Mouse (Mus musculus) neural tube, embryonic 12.5 days (tissue): ENCODE data around the gene Tom1l2. TPM values are rescaled to one million over a fixed set of nuclear protein-coding genes. Genes with fewer than 3 reads are reported as not detected.

Experiments
- ATAC-seq: fragments of 200-750 bp; cut with Nextera tagmentation; 2 replicates; pipeline ENCODE4 v1.8.0; 2017; ENCODE audit warnings: low read depth, mild to moderate bottlenecking, moderate TSS enrichment, moderate library complexity; ENCODE audit not compliant: low FRiP score
- H3K27ac ChIP-seq: fragments of 300-500 bp; sonication (generic); 2 replicates; pipeline ENCODE4 v1.5.1; 2016
- H3K27me3 ChIP-seq: fragments of 300-500 bp; sonication (generic); replicated peaks from 2 replicates; pipeline ENCODE4 v1.6.1; 2016; ENCODE audit warnings: mild to moderate bottlenecking
- H3K36me3 ChIP-seq: fragments of 300-500 bp; sonication (generic); 2 replicates; pipeline ENCODE4 v1.6.1; 2016; ENCODE audit warnings: mild to moderate bottlenecking
- H3K4me1 ChIP-seq: fragments of 300-500 bp; sonication (generic); 2 replicates; pipeline ENCODE4 v1.6.1; 2016
- H3K4me2 ChIP-seq: fragments of 300-500 bp; sonication (generic); replicated peaks from 2 replicates; pipeline ENCODE4 v1.6.1; 2016; ENCODE audit warnings: mild to moderate bottlenecking
- H3K4me3 ChIP-seq: fragments of 300-500 bp; sonication (generic); 2 replicates; pipeline ENCODE4 v1.5.1; 2016
- H3K9ac ChIP-seq: fragments of 300-500 bp; sonication (generic); 2 replicates; pipeline ENCODE4 v1.6.1; 2016; ENCODE audit warnings: mild to moderate bottlenecking
- H3K9me3 ChIP-seq: fragments of 300-500 bp; sonication (generic); 2 replicates; pipeline ENCODE4 v1.6.1; 2016; ENCODE audit warnings: mild to moderate bottlenecking
- WGBS: fragments of 180-500 bp; shearing (Covaris S2); methylation state at CpG from one replicate; pipeline ENCODE4 v1.1.7; 2016; 5-methylcytosine and 5-hydroxymethylcytosine counted together
- polyA plus RNA-seq: library from polyadenylated mRNA; unstranded; fragments of >200 nt; fragmentation: Nextera tagmentation; extraction: Ambion mirVana; gene quantifications from 2 replicates; pipeline ENCODE4 v1.2.1, GENCODE M21; 2016

The Tom1l2 gene
- polyA plus RNA-seq, 1 experiment from 2014 or later: 46.7 TPM

- H3K9me3 ChIP-seq: no peaks in the 10 kb centered on the region
- H3K4me2 ChIP-seq: no peak overlapping the region
- no peak overlapping the region for H3K4me3 ChIP-seq
- no peak for ATAC-seq
- peaks cover 6% of the 10 kb centered on the region; the same call in 1 of the 2 replicates for H3K36me3 ChIP-seq
- no peaks in the 10 kb centered on the region for H3K27me3 ChIP-seq
- no peak overlapping the region for H3K9ac ChIP-seq
- H3K27ac ChIP-seq: no peak overlapping the region
- H3K4me1 ChIP-seq: peaks cover 14% of the 10 kb centered on the region
- 81% methylated on average over 6 of the region's 6 CpGs for WGBS
Observed at GRCm38 (mm10) chr11:60276408-60277093, 76.2 kb downstream of the Tom1l2 start.

GRCm38 (mm10) chr11:60273273-60273805 is 79.4 kb downstream of the Tom1l2 start:
- Histone ChIP-seq H3K4me1 (peaks cover 3% of the 10 kb centered on the region; the same call in 1 of the 2 replicates), H3K4me3 (no peak overlapping the region), H3K27ac (no peak overlapping the region), H3K9ac (no peak overlapping the region), H3K9me3 (no peaks in the 10 kb centered on the region), H3K4me2 (no peak overlapping the region), H3K27me3 (no peaks in the 10 kb centered on the region), H3K36me3 (peaks cover 10% of the 10 kb centered on the region)
- no peak for ATAC-seq
- WGBS: 62% methylated on average over 5 of the region's 5 CpGs

GRCm38 (mm10) chr11:60268563-60268962 is 84.1 kb downstream of the Tom1l2 start:
- H3K4me2 ChIP-seq: no peak overlapping the region
- H3K36me3 ChIP-seq: peaks cover 5% of the 10 kb centered on the region
- WGBS: 41% methylated on average over 3 of the region's 3 CpGs
- H3K9ac ChIP-seq: no peak overlapping the region
- no peaks in the 10 kb centered on the region for H3K9me3 ChIP-seq
- H3K4me1 ChIP-seq: peaks cover 5% of the 10 kb centered on the region; the same call in 1 of the 2 replicates
- no peak for ATAC-seq
- H3K27ac ChIP-seq: no peak overlapping the region
- no peaks in the 10 kb centered on the region for H3K27me3 ChIP-seq
- no peak overlapping the region for H3K4me3 ChIP-seq

- no peak overlapping the region for H3K4me3 ChIP-seq
- 82% methylated on average over 4 of the region's 4 CpGs for WGBS
Observed at GRCm38 (mm10) chr11:60265271-60265985, 87.3 kb downstream of the Tom1l2 start.

GRCm38 (mm10) chr11:60264651-60265050 is 88.1 kb downstream of the Tom1l2 start:
- no peak overlapping the region for H3K9ac ChIP-seq
- no peak overlapping the region for H3K27ac ChIP-seq
- no peaks in the 10 kb centered on the region for H3K27me3 ChIP-seq
- H3K4me1 ChIP-seq: peaks cover 8% of the 10 kb centered on the region; the same call in 1 of the 2 replicates
- H3K4me3 ChIP-seq: no peak overlapping the region
- H3K9me3 ChIP-seq: no peaks in the 10 kb centered on the region
- 89% methylated on average over 1 of the region's 1 CpGs for WGBS
- ATAC-seq: no peak
- no peak overlapping the region for H3K4me2 ChIP-seq
- peaks cover 7% of the 10 kb centered on the region; the same call in 1 of the 2 replicates for H3K36me3 ChIP-seq

More at GRCm38 (mm10) chr11:60265271-60265985, 87.3 kb downstream of the Tom1l2 start:
- H3K9ac ChIP-seq: no peak overlapping the region
- no peak for ATAC-seq
- H3K4me1 ChIP-seq: peaks cover 8% of the 10 kb centered on the region; the same call in 1 of the 2 replicates
- H3K9me3 ChIP-seq: no peaks in the 10 kb centered on the region
- H3K27me3 ChIP-seq: no peaks in the 10 kb centered on the region
- H3K4me2 ChIP-seq: no peak overlapping the region
- no peak overlapping the region for H3K27ac ChIP-seq
- peaks cover 7% of the 10 kb centered on the region; the same call in 1 of the 2 replicates for H3K36me3 ChIP-seq

GRCm38 (mm10) chr11:60262396-60262795 is 90.3 kb downstream of the Tom1l2 start:
- no peaks in the 10 kb centered on the region for H3K27me3 ChIP-seq
- H3K27ac ChIP-seq: no peak overlapping the region
- H3K4me1 ChIP-seq: peaks cover 8% of the 10 kb centered on the region; the same call in 1 of the 2 replicates
- H3K9me3 ChIP-seq: no peaks in the 10 kb centered on the region
- H3K36me3 ChIP-seq: peaks cover 16% of the 10 kb centered on the region
- 79% methylated on average over 4 of the region's 4 CpGs for WGBS
- no peak overlapping the region for H3K4me2 ChIP-seq
- H3K4me3 ChIP-seq: no peak overlapping the region
- no peak overlapping the region for H3K9ac ChIP-seq
- ATAC-seq: no peak

GRCm38 (mm10) chr11:60260743-60261142 is 92.0 kb downstream of the Tom1l2 start:
- H3K27me3 ChIP-seq: no peaks in the 10 kb centered on the region
- 92% methylated on average over 3 of the region's 3 CpGs for WGBS
- H3K4me3 ChIP-seq: no peak overlapping the region
- no peak for ATAC-seq
- no peaks in the 10 kb centered on the region for H3K9me3 ChIP-seq
- H3K36me3 ChIP-seq: peaks cover 16% of the 10 kb centered on the region
- H3K27ac ChIP-seq: no peak overlapping the region
- H3K4me1 ChIP-seq: peaks cover 20% of the 10 kb centered on the region
- no peak overlapping the region for H3K4me2 ChIP-seq
- H3K9ac ChIP-seq: no peak overlapping the region

- no peak overlapping the region for H3K27ac ChIP-seq
- no peaks in the 10 kb centered on the region for H3K27me3 ChIP-seq
- H3K4me2 ChIP-seq: no peak overlapping the region
- no peak overlapping the region for H3K4me3 ChIP-seq
- ATAC-seq: no peak
- 82% methylated on average over 2 of the region's 2 CpGs for WGBS
- peaks cover 21% of the 10 kb centered on the region for H3K36me3 ChIP-seq
- peaks cover 20% of the 10 kb centered on the region for H3K4me1 ChIP-seq
- no peaks in the 10 kb centered on the region for H3K9me3 ChIP-seq
- no peak overlapping the region for H3K9ac ChIP-seq
Observed at GRCm38 (mm10) chr11:60257696-60258095, 95.0 kb downstream of the Tom1l2 start.

GRCm38 (mm10) chr11:60256713-60257112 is 96.0 kb downstream of the Tom1l2 start:
- no peaks in the 10 kb centered on the region for H3K9me3 ChIP-seq
- H3K27ac ChIP-seq: no peak overlapping the region
- H3K4me1 ChIP-seq: peaks cover 15% of the 10 kb centered on the region
- ATAC-seq: no peak
- no peak overlapping the region for H3K4me3 ChIP-seq
- no peak overlapping the region for H3K9ac ChIP-seq
- no peak overlapping the region for H3K4me2 ChIP-seq
- WGBS: 88% methylated on average over 9 of the region's 9 CpGs
- H3K36me3 ChIP-seq: peaks cover 21% of the 10 kb centered on the region
- no peaks in the 10 kb centered on the region for H3K27me3 ChIP-seq

GRCm38 (mm10) chr11:60256176-60256681 is 96.5 kb downstream of the Tom1l2 start:
- Histone ChIP-seq H3K27ac (no peak overlapping the region), H3K9me3 (no peaks in the 10 kb centered on the region), H3K27me3 (no peaks in the 10 kb centered on the region), H3K4me1 (peaks cover 15% of the 10 kb centered on the region), H3K4me3 (no peak overlapping the region), H3K9ac (no peak overlapping the region), H3K36me3 (peaks cover 21% of the 10 kb centered on the region), H3K4me2 (no peak overlapping the region)
- WGBS: 51% methylated on average over 6 of the region's 6 CpGs
- no peak for ATAC-seq

- 68% methylated on average over 3 of the region's 3 CpGs for whole genome bisulfite sequencing
- Histone ChIP-seq H3K4me1 (peaks cover 15% of the 10 kb centered on the region), H3K27ac (no peak overlapping the region), H3K9me3 (no peaks in the 10 kb centered on the region), H3K9ac (no peak overlapping the region), H3K4me2 (no peak overlapping the region), H3K27me3 (no peaks in the 10 kb centered on the region), H3K36me3 (peaks cover 18% of the 10 kb centered on the region), H3K4me3 (no peak overlapping the region)
- no peak for ATAC-seq
Observed at GRCm38 (mm10) chr11:60255639-60256038, 97.1 kb downstream of the Tom1l2 start.

- Histone ChIP-seq H3K27me3 (no peaks in the 10 kb centered on the region), H3K9ac (no peak overlapping the region), H3K27ac (no peak overlapping the region), H3K4me1 (peaks cover 15% of the 10 kb centered on the region), H3K4me2 (no peak overlapping the region), H3K9me3 (no peaks in the 10 kb centered on the region), H3K36me3 (peaks cover 17% of the 10 kb centered on the region), H3K4me3 (no peak overlapping the region)
- 45% methylated on average over 3 of the region's 3 CpGs for WGBS
- ATAC-seq: no peak
Observed at GRCm38 (mm10) chr11:60255181-60255580, 97.5 kb downstream of the Tom1l2 start.
